Mouse (Mus musculus): Measurements from ENCODE around the gene Ppp1r21. TPM values are rescaled to one million over a fixed set of nuclear protein-coding genes. Genes with fewer than 3 reads are reported as not detected.
A peak's percentile ranks its signal among the peaks of the same experiment; 100 is the strongest.

Ppp1r21 gene
- 17.3 and 19.6 TPM in 2 replicates for polyA plus RNA-seq (2016; fragmentation: Nextera tagmentation; extraction: Ambion mirVana)

DNA sequence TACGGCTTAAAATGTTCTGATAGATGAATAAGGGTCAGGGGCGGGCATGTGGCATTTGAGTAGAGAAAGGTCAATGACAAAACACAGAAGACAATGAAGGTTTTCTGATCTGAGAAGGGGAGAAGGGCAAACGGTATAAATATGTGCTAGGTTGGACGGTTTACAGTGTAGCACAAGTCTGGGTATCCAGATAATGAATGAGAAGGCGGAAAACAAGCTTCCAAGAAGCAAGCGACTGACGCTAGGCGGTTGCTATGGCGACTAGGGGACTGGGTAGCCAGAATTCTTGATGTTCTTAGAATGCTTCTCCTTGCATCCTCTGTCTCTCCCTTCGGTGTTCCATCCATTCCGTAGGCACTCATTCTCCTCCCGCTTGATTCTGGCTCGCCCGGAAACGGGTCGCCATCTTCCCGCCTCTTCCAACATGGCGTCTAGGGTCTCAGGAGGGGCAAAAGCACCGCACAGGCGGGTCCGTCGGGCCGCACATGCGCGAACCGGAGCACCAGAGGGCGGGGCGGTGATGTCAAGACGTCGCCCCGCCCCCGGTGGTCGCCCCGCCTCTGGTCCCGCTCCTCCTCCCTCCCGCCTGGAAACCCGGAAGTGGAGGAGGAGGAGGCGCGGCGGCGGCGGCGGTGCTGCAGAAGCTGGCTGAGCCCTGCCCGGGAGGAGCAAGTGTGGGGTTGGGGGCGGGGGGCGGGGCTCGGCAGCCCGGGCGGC, at the start of gene Ppp1r21:
Gene Ppp1r21, plus strand, starts transcription at position 600 of the 717 bp plus-strand sequence.
- Histone ChIP-seq H3K36me3 (no peaks in the 10 kb centered on the region), H3K9me3 (no peaks in the 10 kb centered on the region), H3K4me1 (peaks cover 18% of the 10 kb centered on the region), H3K27ac (peak within 1 kb of the TSS; percentile 91), H3K27me3 (ENCODE audit: insufficient read depth, poor library complexity, severe bottlenecking) (peaks cover 5% of the 10 kb centered on the region), H3K4me3 (peak within 1 kb of the TSS; percentile 80)
- peak; percentile 99 for DNase-seq (ENCODE audit: low spot score)
- WGBS = 6% methylated on average over 49 of the region's 49 CpGs

DNA sequence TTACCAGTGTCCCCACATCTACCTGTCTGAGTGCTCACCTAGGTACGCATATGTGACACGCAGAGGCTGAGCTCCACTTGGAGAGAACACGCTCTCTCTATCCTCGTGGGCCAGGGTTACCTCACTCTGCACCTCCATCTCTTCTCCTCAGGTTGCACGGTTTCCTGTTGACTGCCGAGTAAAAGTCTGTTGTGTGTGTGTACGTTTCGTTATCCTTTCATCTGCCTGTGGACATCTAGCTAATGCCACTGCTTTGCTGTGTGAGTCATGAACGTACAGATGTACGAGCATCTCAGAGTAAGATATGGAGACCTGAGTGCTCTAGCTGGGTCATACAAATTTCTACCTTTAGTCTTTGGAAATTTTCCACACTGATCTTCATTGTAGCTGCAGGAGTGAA, 49.5 kb upstream of the Ppp1r21 start:
- Histone ChIP-seq H3K27me3 (ENCODE audit: insufficient read depth, poor library complexity, severe bottlenecking) (no peaks in the 10 kb centered on the region), H3K4me3 (no peak overlapping the region), H3K4me1 (no peaks in the 10 kb centered on the region), H3K27ac (no peak overlapping the region), H3K9me3 (no peaks in the 10 kb centered on the region), H3K36me3 (peaks cover 16% of the 10 kb centered on the region; the same call in 1 of the 2 replicates)
- DNase-seq (ENCODE audit: low spot score) = peak; percentile 69
- WGBS = 85% methylated on average over 10 of the region's 10 CpGs

DNA sequence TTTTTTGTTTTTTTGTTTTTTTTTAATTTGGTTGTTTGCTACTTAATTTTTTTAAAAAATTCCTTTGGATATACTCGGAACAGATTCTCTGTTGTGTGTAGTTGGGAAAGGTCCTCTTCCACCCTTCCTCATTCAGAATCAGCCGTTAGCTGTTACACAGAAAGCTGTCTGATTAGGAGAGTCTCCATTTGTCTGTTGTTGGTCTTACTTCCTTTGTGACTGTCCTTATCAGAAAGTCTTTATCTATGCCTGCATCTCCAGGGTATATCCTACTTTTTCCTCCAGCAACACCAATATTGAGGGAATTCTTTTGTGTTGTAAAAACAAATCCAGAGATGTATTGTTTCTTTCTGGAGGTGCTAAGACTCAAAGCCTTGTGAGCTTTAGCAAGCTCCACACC, 48.9 kb upstream of the Ppp1r21 start:
- no peaks in the 10 kb centered on the region for H3K9me3 ChIP-seq
- H3K4me1 ChIP-seq = no peaks in the 10 kb centered on the region
- no peak overlapping the region for H3K4me3 ChIP-seq
- H3K27me3 ChIP-seq (ENCODE audit: insufficient read depth, poor library complexity, severe bottlenecking) = no peaks in the 10 kb centered on the region
- H3K27ac ChIP-seq = no peak overlapping the region
- WGBS = 72% methylated on average over 2 of the region's 2 CpGs
- DNase-seq (ENCODE audit: low spot score) = no peak
- H3K36me3 ChIP-seq = peaks cover 11% of the 10 kb centered on the region; the same call in 1 of the 2 replicates

GRCm38 (mm10) chr17:88481587-88481986, 48.3 kb upstream of the Ppp1r21 start:
- Histone ChIP-seq H3K36me3 (peaks cover 10% of the 10 kb centered on the region), H3K27ac (no peak overlapping the region), H3K27me3 (ENCODE audit: insufficient read depth, poor library complexity, severe bottlenecking) (no peaks in the 10 kb centered on the region), H3K9me3 (no peaks in the 10 kb centered on the region), H3K4me1 (no peaks in the 10 kb centered on the region), H3K4me3 (no peak overlapping the region)
- DNase-seq (ENCODE audit: low spot score) = no peak
- 87% methylated on average over 3 of the region's 3 CpGs for WGBS

- no peaks in the 10 kb centered on the region for H3K4me1 ChIP-seq
- H3K27ac ChIP-seq = no peak overlapping the region
- no peak overlapping the region for H3K4me3 ChIP-seq
- H3K36me3 ChIP-seq = peaks cover 9% of the 10 kb centered on the region
- H3K27me3 ChIP-seq (ENCODE audit: insufficient read depth, poor library complexity, severe bottlenecking) = no peaks in the 10 kb centered on the region
- no peak for DNase-seq (ENCODE audit: low spot score)
- 95% methylated on average over 11 of the region's 11 CpGs for WGBS
- no peaks in the 10 kb centered on the region for H3K9me3 ChIP-seq
Observed at GRCm38 (mm10) chr17:88484539-88484938, 45.4 kb upstream of the Ppp1r21 start.

DNA sequence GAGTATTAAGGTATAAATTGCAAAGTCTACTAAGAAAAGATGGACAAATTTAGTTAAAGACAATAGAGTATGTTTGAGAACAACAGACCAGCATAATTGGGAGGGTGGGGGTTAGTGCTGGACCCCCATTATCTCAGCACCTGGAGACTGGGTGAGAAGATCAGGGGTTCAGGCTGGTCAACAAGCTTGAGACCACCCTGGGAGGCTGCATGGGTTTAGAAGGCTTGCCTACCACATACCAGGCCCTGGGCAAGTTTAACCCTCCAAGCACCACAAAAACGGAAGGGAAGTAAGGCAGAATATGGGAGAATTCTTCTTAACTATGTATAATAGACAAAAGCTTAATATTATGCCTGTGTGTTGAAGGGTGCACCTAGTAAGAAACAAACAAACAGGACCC, 45.0 kb upstream of the Ppp1r21 start:
- Histone ChIP-seq H3K27ac (no peak overlapping the region), H3K4me3 (no peak overlapping the region), H3K9me3 (no peaks in the 10 kb centered on the region), H3K36me3 (peaks cover 9% of the 10 kb centered on the region), H3K4me1 (no peaks in the 10 kb centered on the region), H3K27me3 (ENCODE audit: insufficient read depth, poor library complexity, severe bottlenecking) (no peaks in the 10 kb centered on the region)
- WGBS = 79% methylated on average over 1 of the region's 1 CpGs
- no peak for DNase-seq (ENCODE audit: low spot score)

DNA sequence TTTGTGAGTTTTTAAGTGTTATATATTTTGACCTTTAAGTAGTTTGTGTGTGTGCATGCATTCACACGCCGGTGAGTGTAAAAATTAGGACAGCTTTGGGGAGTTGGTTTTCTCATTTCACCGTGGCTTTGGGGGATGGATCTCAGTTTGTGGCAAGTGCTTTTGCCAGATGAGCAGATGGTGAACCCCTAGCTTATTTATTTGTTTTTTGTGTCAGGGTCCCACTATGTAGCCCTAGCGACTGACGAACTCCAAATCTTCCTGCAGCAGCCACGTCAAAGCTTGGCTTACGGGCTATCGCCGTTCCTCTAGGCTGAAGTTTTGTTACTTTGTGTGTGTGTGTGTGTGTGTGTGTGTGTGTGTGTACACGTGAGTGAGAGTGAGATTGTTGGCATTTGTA, 39.4 kb upstream of the Ppp1r21 start:
- H3K4me3 ChIP-seq = no peak overlapping the region
- peaks cover 31% of the 10 kb centered on the region for H3K36me3 ChIP-seq
- 92% methylated on average over 10 of the region's 10 CpGs for WGBS
- H3K27me3 ChIP-seq (ENCODE audit: insufficient read depth, poor library complexity, severe bottlenecking) = no peaks in the 10 kb centered on the region
- no peak overlapping the region for H3K27ac ChIP-seq
- no peak for DNase-seq (ENCODE audit: low spot score)
- peaks cover 4% of the 10 kb centered on the region for H3K4me1 ChIP-seq
- H3K9me3 ChIP-seq = no peaks in the 10 kb centered on the region

DNA sequence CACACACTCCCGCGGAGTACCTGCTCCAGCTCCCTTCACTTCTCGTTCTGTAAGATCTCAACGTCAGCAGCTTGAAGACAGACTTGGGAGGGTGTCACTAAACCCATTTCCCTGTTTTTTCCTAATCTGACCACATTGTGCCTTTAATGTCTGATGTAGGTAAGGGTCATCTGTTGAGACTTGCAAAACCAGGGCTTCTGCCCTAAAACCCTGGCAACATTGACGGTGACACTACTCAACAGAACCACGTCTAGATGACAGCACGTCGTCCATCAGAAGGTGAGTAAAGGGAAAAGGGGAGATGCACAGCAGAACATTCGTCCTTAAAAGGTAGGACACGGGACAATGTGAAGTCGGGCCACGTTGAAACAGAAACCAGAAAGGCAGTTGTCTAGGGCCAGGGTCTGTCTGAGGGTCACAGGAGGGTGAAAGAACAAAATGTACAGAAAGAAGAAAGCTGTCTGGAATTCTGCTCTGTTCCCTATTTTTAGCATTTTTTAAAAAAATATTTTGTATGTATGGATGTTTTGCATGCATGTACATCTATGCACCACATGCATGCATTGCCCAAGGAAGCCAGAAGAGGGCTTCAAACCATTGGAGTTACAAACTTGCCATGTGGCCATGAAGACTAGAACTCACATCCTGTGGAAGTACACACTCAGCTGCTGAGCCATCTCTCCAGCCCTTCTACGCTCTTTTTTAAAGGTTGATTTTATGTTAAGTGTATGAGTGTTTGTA, 38.4 kb upstream of the Ppp1r21 start:
- Histone ChIP-seq H3K27ac (no peak overlapping the region), H3K4me1 (peaks cover 4% of the 10 kb centered on the region), H3K4me3 (no peak overlapping the region), H3K36me3 (peaks cover 27% of the 10 kb centered on the region), H3K9me3 (no peaks in the 10 kb centered on the region), H3K27me3 (ENCODE audit: insufficient read depth, poor library complexity, severe bottlenecking) (no peaks in the 10 kb centered on the region)
- no peak for DNase-seq (ENCODE audit: low spot score)
- 97% methylated on average over 13 of the region's 13 CpGs for WGBS

GRCm38 (mm10) chr17:88492107-88492460, 37.8 kb upstream of the Ppp1r21 start:
- H3K27ac ChIP-seq = no peak overlapping the region
- peaks cover 4% of the 10 kb centered on the region for H3K4me1 ChIP-seq
- no peak for DNase-seq (ENCODE audit: low spot score)
- no peaks in the 10 kb centered on the region for H3K9me3 ChIP-seq
- 96% methylated on average over 5 of the region's 5 CpGs for WGBS
- H3K36me3 ChIP-seq = peaks cover 24% of the 10 kb centered on the region
- H3K27me3 ChIP-seq (ENCODE audit: insufficient read depth, poor library complexity, severe bottlenecking) = no peaks in the 10 kb centered on the region
- H3K4me3 ChIP-seq = no peak overlapping the region

GRCm38 (mm10) chr17:88493551-88493950, 36.4 kb upstream of the Ppp1r21 start:
- peaks cover 4% of the 10 kb centered on the region for H3K4me1 ChIP-seq
- H3K27ac ChIP-seq = no peak overlapping the region
- peaks cover 21% of the 10 kb centered on the region for H3K36me3 ChIP-seq
- no peaks in the 10 kb centered on the region for H3K27me3 ChIP-seq (ENCODE audit: insufficient read depth, poor library complexity, severe bottlenecking)
- no peak for DNase-seq (ENCODE audit: low spot score)
- no peaks in the 10 kb centered on the region for H3K9me3 ChIP-seq
- no peak overlapping the region for H3K4me3 ChIP-seq
- 89% methylated on average over 9 of the region's 9 CpGs for WGBS

- Histone ChIP-seq H3K27ac (no peak overlapping the region), H3K4me3 (no peak overlapping the region), H3K4me1 (peaks cover 4% of the 10 kb centered on the region), H3K9me3 (no peaks in the 10 kb centered on the region), H3K27me3 (ENCODE audit: insufficient read depth, poor library complexity, severe bottlenecking) (no peaks in the 10 kb centered on the region), H3K36me3 (peaks cover 21% of the 10 kb centered on the region)
- 67% methylated on average over 14 of the region's 14 CpGs for WGBS
- no peak for DNase-seq (ENCODE audit: low spot score)
Observed at GRCm38 (mm10) chr17:88494121-88494771, 35.7 kb upstream of the Ppp1r21 start.

GRCm38 (mm10) chr17:88494772-88495132, 35.2 kb upstream of the Ppp1r21 start:
- WGBS = 88% methylated on average over 10 of the region's 10 CpGs
- DNase-seq (ENCODE audit: low spot score) = no peak
- Histone ChIP-seq H3K4me3 (no peak overlapping the region), H3K27me3 (ENCODE audit: insufficient read depth, poor library complexity, severe bottlenecking) (no peaks in the 10 kb centered on the region), H3K9me3 (no peaks in the 10 kb centered on the region), H3K4me1 (peaks cover 4% of the 10 kb centered on the region), H3K36me3 (peaks cover 21% of the 10 kb centered on the region), H3K27ac (no peak overlapping the region)

DNA sequence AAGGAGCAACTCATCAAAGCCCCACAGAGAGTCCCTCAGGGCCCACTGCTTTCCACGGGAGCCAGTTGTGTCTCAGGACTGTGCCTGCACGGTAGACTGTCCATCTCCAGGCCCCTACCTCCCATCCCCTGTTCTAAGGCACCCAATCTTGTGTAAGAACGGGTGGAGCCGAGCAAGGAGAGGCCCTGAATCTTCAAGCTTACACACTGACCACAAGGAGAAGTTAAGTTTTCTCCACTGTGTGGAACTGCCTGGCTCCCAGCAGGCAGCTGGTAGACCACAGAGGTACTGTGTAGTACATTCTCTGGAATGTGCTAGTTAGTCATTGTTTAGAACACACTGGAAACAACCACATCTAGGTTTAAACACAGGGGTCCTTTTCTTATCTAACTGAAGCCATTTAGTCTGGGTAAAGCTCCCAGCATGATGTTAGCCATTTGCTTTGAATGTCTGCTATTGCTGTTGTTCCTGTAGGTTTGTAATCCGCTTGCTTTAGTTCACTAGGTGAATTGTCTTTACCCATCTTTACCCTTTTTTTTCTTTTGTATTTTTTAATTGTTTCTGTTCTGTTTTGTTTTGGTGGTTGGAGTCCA, 31.7 kb upstream of the Ppp1r21 start:
- Histone ChIP-seq H3K27ac (no peak overlapping the region), H3K27me3 (ENCODE audit: insufficient read depth, poor library complexity, severe bottlenecking) (no peaks in the 10 kb centered on the region), H3K4me1 (peaks cover 4% of the 10 kb centered on the region), H3K4me3 (no peak overlapping the region), H3K36me3 (no peaks in the 10 kb centered on the region), H3K9me3 (no peaks in the 10 kb centered on the region)
- DNase-seq (ENCODE audit: low spot score) = no peak
- 82% methylated on average over 5 of the region's 5 CpGs for WGBS

All from heart, embryonic 10.5 days (tissue).